Mouse (Mus musculus) liver, postnatal 0 days (tissue): ENCODE results near the gene Arhgap1. TPM values are rescaled to one million over a fixed set of nuclear protein-coding genes. Genes with fewer than 3 reads are reported as not detected.

ENCODE experiments used
- ATAC-seq: fragments of 200-750 bp; cut with Nextera tagmentation; 2 replicates; pipeline ENCODE4 v1.8.0; 2017; ENCODE audit warnings: mild to moderate bottlenecking, moderate library complexity
- DNase-seq: peaks from one replicate; pipeline ENCODE4 v3.0.0-alpha.2; 2016
- H3K27ac ChIP-seq: fragments of 300-500 bp; sonication (generic); 2 replicates; pipeline ENCODE4 v1.5.1; 2014; ENCODE audit warnings: antibody characterized with exemption, moderate library complexity, mild to moderate bottlenecking, low read depth
- H3K27me3 ChIP-seq: fragments of 300-500 bp; sonication (generic); 2 replicates; pipeline ENCODE4 v1.6.1; 2014; ENCODE audit warnings: low read length, control low read depth, mixed read lengths; ENCODE audit not compliant: insufficient read depth
- H3K36me3 ChIP-seq: fragments of 300-500 bp; sonication (generic); replicated peaks from 2 replicates; pipeline ENCODE4 v1.6.1; 2014; ENCODE audit warnings: mild to moderate bottlenecking, control low read depth, low read length, moderate library complexity, mixed read lengths; ENCODE audit not compliant: insufficient read depth
- H3K4me1 ChIP-seq: fragments of 300-500 bp; sonication (generic); 2 replicates; pipeline ENCODE4 v1.6.1; 2014; ENCODE audit warnings: antibody characterized with exemption, mild to moderate bottlenecking, control low read depth; ENCODE audit not compliant: insufficient read depth
- H3K4me2 ChIP-seq: fragments of 300-500 bp; sonication (generic); 2 replicates; pipeline ENCODE4 v1.6.1; 2014; ENCODE audit warnings: low read depth, mild to moderate bottlenecking, low read length, moderate library complexity, mixed read lengths
- H3K4me3 ChIP-seq: fragments of 300-500 bp; sonication (generic); 2 replicates; pipeline ENCODE4 v1.5.1; 2014; ENCODE audit warnings: low read depth, low read length
- H3K9ac ChIP-seq: fragments of 300-500 bp; sonication (generic); replicated peaks from 2 replicates; pipeline ENCODE4 v1.6.1; 2014; ENCODE audit warnings: mild to moderate bottlenecking, moderate library complexity
- H3K9me3 ChIP-seq: fragments of 300-500 bp; sonication (generic); 2 replicates; pipeline ENCODE4 v1.6.1; 2016; ENCODE audit warnings: mild to moderate bottlenecking, control low read depth, low read length, mixed read lengths
- CTCF ChIP-seq: sonication (generic); IDR thresholded peaks from 2 replicates; pipeline ENCODE4 v1.5.1; 2016; ENCODE audit warnings: antibody characterized with exemption, low read depth
- EP300 ChIP-seq: IDR thresholded peaks from 2 replicates; pipeline ENCODE4 v1.6.1; 2016; ENCODE audit warnings: antibody characterized with exemption, low read depth, mild to moderate bottlenecking
- WGBS: fragments of 180-500 bp; shearing (Covaris S2); extraction: QIAGEN DNeasy Blood & Tissue Kit; methylation state at CpG from one replicate; pipeline ENCODE4 v1.1.7; 2014; ENCODE audit not compliant: insufficient replicate concordance; 5-methylcytosine and 5-hydroxymethylcytosine counted together
- polyA plus RNA-seq: library from polyadenylated mRNA; unstranded; fragments of >200 nt; fragmentation: Nextera tagmentation; extraction: Ambion mirVana; gene quantifications from 2 replicates; pipeline ENCODE4 v1.2.1, GENCODE M21; 2015

Arhgap1 gene
- polyA plus RNA-seq, 1 experiment from 2014 or later, result 27.3 TPM

GRCm38 (mm10) chr2:91659657-91660056 lies 10.0 kb downstream of the Arhgap1 start:
- Histone ChIP-seq H3K9ac (no peak overlapping the region), H3K36me3 (peaks cover 76% of the 10 kb centered on the region), H3K4me2 (no peak overlapping the region), H3K4me1 (no peaks in the 10 kb centered on the region), H3K4me3 (no peak overlapping the region), H3K27me3 (no peaks in the 10 kb centered on the region), H3K9me3 (no peaks in the 10 kb centered on the region), H3K27ac (no peak overlapping the region)
- ATAC-seq, result no peak
- DNase-seq, result no peak
- no peak for TF ChIP-seq EP300
- TF ChIP-seq CTCF, result no peak
- WGBS, result 92% methylated on average over 8 of the region's 8 CpGs

- WGBS, result 68% methylated on average over 6 of the region's 6 CpGs
- H3K9me3 ChIP-seq, result no peaks in the 10 kb centered on the region
- no peak overlapping the region for H3K9ac ChIP-seq
- no peak overlapping the region for H3K4me2 ChIP-seq
- TF ChIP-seq EP300 (no peak), CTCF (no peak)
- no peak for DNase-seq
- no peak overlapping the region for H3K4me3 ChIP-seq
- no peak for ATAC-seq
- no peaks in the 10 kb centered on the region for H3K4me1 ChIP-seq
- no peaks in the 10 kb centered on the region for H3K27me3 ChIP-seq
- H3K36me3 ChIP-seq, result peaks cover 69% of the 10 kb centered on the region
- H3K27ac ChIP-seq, result no peak overlapping the region
These were observed 11.3 kb downstream of the Arhgap1 start for GRCm38 (mm10) chr2:91660981-91661380.

- H3K9me3 ChIP-seq, result no peaks in the 10 kb centered on the region
- no peak overlapping the region for H3K27ac ChIP-seq
- ATAC-seq, result no peak
- no peak overlapping the region for H3K4me3 ChIP-seq
- H3K9ac ChIP-seq, result no peak overlapping the region
- no peaks in the 10 kb centered on the region for H3K4me1 ChIP-seq
- no peak for DNase-seq
- no peaks in the 10 kb centered on the region for H3K27me3 ChIP-seq
- no peak overlapping the region for H3K4me2 ChIP-seq
- H3K36me3 ChIP-seq, result peaks cover 67% of the 10 kb centered on the region
- TF ChIP-seq EP300 (no peak), CTCF (no peak)
These were observed 15.1 kb downstream of the Arhgap1 start for GRCm38 (mm10) chr2:91664780-91665179.

GRCm38 (mm10) chr2:91666386-91666910 lies 16.8 kb downstream of the Arhgap1 start:
- ATAC-seq, result no peak
- peaks cover 75% of the 10 kb centered on the region for H3K36me3 ChIP-seq

GRCm38 (mm10) chr2:91667747-91668146 lies 18.1 kb downstream of the Arhgap1 start:
- TF ChIP-seq EP300 (no peak), CTCF (no peak)
- Histone ChIP-seq H3K36me3 (peaks cover 74% of the 10 kb centered on the region), H3K27me3 (no peaks in the 10 kb centered on the region), H3K4me1 (no peaks in the 10 kb centered on the region), H3K27ac (no peak overlapping the region), H3K9me3 (no peaks in the 10 kb centered on the region), H3K4me2 (no peak overlapping the region), H3K9ac (no peak overlapping the region), H3K4me3 (no peak overlapping the region)
- DNase-seq (no peak), ATAC-seq (no peak)
- WGBS, result 75% methylated on average over 2 of the region's 2 CpGs

More at GRCm38 (mm10) chr2:91666386-91666910, 16.8 kb downstream of the Arhgap1 start:
- Histone ChIP-seq H3K27me3 (no peaks in the 10 kb centered on the region), H3K4me3 (no peak overlapping the region), H3K4me2 (no peak overlapping the region), H3K9ac (no peak overlapping the region), H3K9me3 (no peaks in the 10 kb centered on the region), H3K4me1 (no peaks in the 10 kb centered on the region), H3K27ac (no peak overlapping the region)
- DNase-seq, result no peak
- no peak for TF ChIP-seq CTCF
- WGBS, result 87% methylated on average over 6 of the region's 6 CpGs

GRCm38 (mm10) chr2:91669326-91669725 lies 19.7 kb downstream of the Arhgap1 start:
- DNase-seq (no peak), ATAC-seq (no peak)
- Histone ChIP-seq H3K27ac (no peak overlapping the region), H3K36me3 (peaks cover 62% of the 10 kb centered on the region), H3K27me3 (no peaks in the 10 kb centered on the region), H3K4me2 (no peak overlapping the region), H3K9me3 (no peaks in the 10 kb centered on the region), H3K9ac (no peak overlapping the region), H3K4me3 (no peak overlapping the region), H3K4me1 (no peaks in the 10 kb centered on the region)
- WGBS, result 86% methylated on average over 8 of the region's 8 CpGs
- TF ChIP-seq CTCF (no peak), EP300 (no peak)

GRCm38 (mm10) chr2:91670038-91670437 lies 20.4 kb downstream of the Arhgap1 start:
- Histone ChIP-seq H3K9ac (no peak overlapping the region), H3K36me3 (peaks cover 63% of the 10 kb centered on the region)
- 75% methylated on average over 6 of the region's 6 CpGs for WGBS

More at GRCm38 (mm10) chr2:91670038-91670437, 20.4 kb downstream of the Arhgap1 start:
- no peaks in the 10 kb centered on the region for H3K27me3 ChIP-seq
- H3K4me1 ChIP-seq, result no peaks in the 10 kb centered on the region
- no peaks in the 10 kb centered on the region for H3K9me3 ChIP-seq
- no peak for ATAC-seq
- H3K4me2 ChIP-seq, result no peak overlapping the region
- TF ChIP-seq EP300 (no peak), CTCF (no peak)
- H3K27ac ChIP-seq, result no peak overlapping the region
- no peak for DNase-seq
- no peak overlapping the region for H3K4me3 ChIP-seq
